Mouse (Mus musculus) kidney, adult 9 months (tissue): ENCODE results near the gene Tbc1d22a.

Experiments used
- DNase-seq: peaks from one replicate; pipeline ENCODE4 v3.0.0; 2022

The Tbc1d22a gene

GRCm38 (mm10) chr15:86471136-86471535 is 256.9 kb downstream of the Tbc1d22a start:
- DNase-seq, result no peak

- no peak for DNase-seq
These were observed 259.2 kb downstream of the Tbc1d22a start for GRCm38 (mm10) chr15:86473473-86473872.

GRCm38 (mm10) chr15:86474951-86475350 is 260.7 kb downstream of the Tbc1d22a start:
- no peak for DNase-seq

GRCm38 (mm10) chr15:86476483-86476882 is 262.2 kb downstream of the Tbc1d22a start:
- DNase-seq, result no peak

GRCm38 (mm10) chr15:86477032-86477431 is 262.8 kb downstream of the Tbc1d22a start:
- no peak for DNase-seq

- peak; percentile 19 for DNase-seq
These were observed 263.3 kb downstream of the Tbc1d22a start for GRCm38 (mm10) chr15:86477471-86477992.

- DNase-seq, result no peak
These were observed 264.6 kb downstream of the Tbc1d22a start for GRCm38 (mm10) chr15:86478685-86479502.

- DNase-seq, result no peak
These were observed 268.1 kb downstream of the Tbc1d22a start for GRCm38 (mm10) chr15:86482362-86482761.

- DNase-seq, result no peak
These were observed 271.6 kb downstream of the Tbc1d22a start for GRCm38 (mm10) chr15:86485815-86486214.

- DNase-seq, result no peak
These were observed 273.1 kb downstream of the Tbc1d22a start for GRCm38 (mm10) chr15:86487359-86487758.

GRCm38 (mm10) chr15:86491434-86492099 is 277.3 kb downstream of the Tbc1d22a start:
- no peak for DNase-seq

- peak; percentile 60 for DNase-seq
These were observed 278.4 kb downstream of the Tbc1d22a start for GRCm38 (mm10) chr15:86492636-86493035.

GRCm38 (mm10) chr15:86496209-86496608 is 281.9 kb downstream of the Tbc1d22a start:
- DNase-seq, result no peak

- DNase-seq, result no peak
These were observed 282.4 kb downstream of the Tbc1d22a start for GRCm38 (mm10) chr15:86496646-86497045.

- DNase-seq, result no peak
These were observed 286.3 kb downstream of the Tbc1d22a start for GRCm38 (mm10) chr15:86500536-86500935.

- DNase-seq, result no peak
These were observed 289.2 kb downstream of the Tbc1d22a start for GRCm38 (mm10) chr15:86503413-86503812.

GRCm38 (mm10) chr15:86506666-86507065 is 292.4 kb downstream of the Tbc1d22a start:
- no peak for DNase-seq

GRCm38 (mm10) chr15:86507546-86507945 is 293.3 kb downstream of the Tbc1d22a start:
- no peak for DNase-seq

GRCm38 (mm10) chr15:86508406-86509176 is 294.3 kb downstream of the Tbc1d22a start:
- no peak for DNase-seq

GRCm38 (mm10) chr15:86509601-86510000 is 295.3 kb downstream of the Tbc1d22a start:
- DNase-seq, result no peak

- DNase-seq, result no peak
These were observed 296.9 kb downstream of the Tbc1d22a start for GRCm38 (mm10) chr15:86511181-86511580.

GRCm38 (mm10) chr15:86513336-86513735 is 299.1 kb downstream of the Tbc1d22a start:
- DNase-seq, result no peak

GRCm38 (mm10) chr15:86520201-86520600 is 305.9 kb downstream of the Tbc1d22a start:
- no peak for DNase-seq
